Mouse (Mus musculus) frontal cortex, postnatal 10 days (tissue): Measurements from ENCODE around the gene Smok2b.
A peak's percentile ranks its signal among the peaks of the same experiment; 100 is the strongest.
"Not testable (repeated sequence)": the region's sequence is repeated elsewhere in the genome, so short reads cannot be mapped to it uniquely, and the experiment has no call there.

Experiments used
- DNase-seq, 2 experiments: peaks; one replicate each; pipeline ENCODE4 v3.0.0; 2022; ENCODE audit warnings: low spot score in 2 of 2, mixed read lengths in 1 of 2

Gene Smok2b

GRCm38 (mm10) chr17:13229957-13230356 is at the start of gene Smok2b:
TSS of gene Smok2b (plus strand) at chr17:13230257.
- DNase-seq: not testable (repeated sequence)

GRCm38 (mm10) chr17:13180491-13180890 is 49.6 kb upstream of the Smok2b start:
- DNase-seq: not testable (repeated sequence)

DNA sequence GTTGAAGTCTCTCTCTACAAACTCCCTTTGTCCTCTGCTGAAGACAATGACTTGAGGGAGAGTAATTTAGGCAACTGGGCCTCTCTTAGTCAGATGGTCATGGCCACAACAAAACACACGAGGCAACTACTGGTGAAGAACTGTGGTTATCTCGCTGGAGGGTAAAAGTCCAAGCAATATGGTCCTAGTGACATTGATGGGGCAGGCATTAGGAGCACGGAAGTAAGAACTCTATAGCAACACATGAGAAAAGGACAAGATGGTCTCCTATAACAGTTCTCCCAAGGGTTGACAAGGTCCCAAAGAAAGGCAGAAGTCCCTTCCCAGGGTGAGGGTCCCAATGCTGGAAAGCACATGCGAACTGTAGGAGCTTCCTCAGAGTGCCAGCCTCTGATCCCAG is 47.3 kb upstream of the Smok2b start:
- not testable (repeated sequence) for DNase-seq

DNA sequence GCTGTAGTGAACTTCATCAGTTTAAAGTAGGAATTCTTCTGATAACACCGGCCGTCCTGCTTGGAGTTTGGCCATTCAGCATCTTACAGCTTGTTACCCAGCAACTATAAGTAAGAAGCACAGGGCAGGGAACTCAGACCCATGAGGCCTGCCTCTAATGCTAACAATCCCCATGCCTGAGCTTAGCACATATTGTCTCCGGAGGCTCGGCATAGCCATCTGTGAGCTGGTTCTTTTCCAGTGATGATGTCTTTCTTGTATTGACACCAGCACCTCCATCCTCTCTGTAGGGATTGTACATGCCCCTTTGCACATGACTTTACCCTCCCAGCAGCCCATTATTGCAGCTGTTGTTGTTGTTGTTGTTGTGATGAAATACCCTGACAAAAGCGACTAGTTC is 45.5 kb upstream of the Smok2b start:
- not testable (repeated sequence) for DNase-seq

- not testable (repeated sequence) for DNase-seq
These were observed 43.5 kb upstream of the Smok2b start for GRCm38 (mm10) chr17:13186541-13186940.

DNA sequence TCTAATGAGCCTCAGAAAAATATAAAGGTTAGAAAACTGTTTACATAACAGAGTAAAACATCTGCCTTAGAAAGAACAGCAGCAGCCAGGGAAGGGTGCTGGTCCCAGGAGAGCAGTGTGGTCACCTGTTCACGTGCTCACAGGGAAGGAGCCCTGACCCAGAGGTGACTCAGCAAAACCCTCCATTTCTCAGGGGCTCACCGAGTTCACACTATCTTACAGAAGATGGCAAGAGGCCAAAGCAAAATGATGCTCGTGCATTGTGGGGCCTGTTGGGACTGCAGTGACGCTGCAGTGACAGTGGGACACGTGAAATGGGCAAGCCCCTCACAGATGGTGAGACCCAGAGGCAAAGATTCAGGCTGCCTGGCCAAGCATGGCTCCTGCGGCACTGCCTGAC is 42.4 kb upstream of the Smok2b start:
- not testable (repeated sequence) for DNase-seq

GRCm38 (mm10) chr17:13188846-13189245 is 41.2 kb upstream of the Smok2b start:
- DNase-seq: not testable (repeated sequence)

GRCm38 (mm10) chr17:13190836-13191583 is 39.0 kb upstream of the Smok2b start:
- not testable (repeated sequence) for DNase-seq

- not testable (repeated sequence) for DNase-seq
These were observed 33.6 kb upstream of the Smok2b start for GRCm38 (mm10) chr17:13196486-13196885.

DNA sequence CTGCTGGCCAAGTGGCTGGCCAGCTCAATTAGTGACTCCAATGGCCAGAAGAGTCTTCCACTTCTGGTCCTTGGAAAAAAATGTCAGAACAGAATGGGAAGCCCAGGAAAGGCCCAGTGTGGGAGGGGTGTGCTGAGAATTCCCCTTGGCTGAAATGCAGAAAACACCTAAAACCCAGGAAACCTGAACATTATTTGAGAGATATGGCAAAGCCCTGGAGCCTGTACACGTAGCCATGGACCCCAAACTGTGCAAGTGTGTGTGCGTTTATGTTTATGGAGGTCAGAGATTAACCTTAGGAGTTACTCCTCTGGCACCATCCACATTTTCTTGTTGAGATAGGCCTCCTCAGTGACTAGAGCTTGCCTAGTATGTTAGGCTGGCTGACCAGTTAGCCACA is 31.2 kb upstream of the Smok2b start:
- not testable (repeated sequence) for DNase-seq

DNA sequence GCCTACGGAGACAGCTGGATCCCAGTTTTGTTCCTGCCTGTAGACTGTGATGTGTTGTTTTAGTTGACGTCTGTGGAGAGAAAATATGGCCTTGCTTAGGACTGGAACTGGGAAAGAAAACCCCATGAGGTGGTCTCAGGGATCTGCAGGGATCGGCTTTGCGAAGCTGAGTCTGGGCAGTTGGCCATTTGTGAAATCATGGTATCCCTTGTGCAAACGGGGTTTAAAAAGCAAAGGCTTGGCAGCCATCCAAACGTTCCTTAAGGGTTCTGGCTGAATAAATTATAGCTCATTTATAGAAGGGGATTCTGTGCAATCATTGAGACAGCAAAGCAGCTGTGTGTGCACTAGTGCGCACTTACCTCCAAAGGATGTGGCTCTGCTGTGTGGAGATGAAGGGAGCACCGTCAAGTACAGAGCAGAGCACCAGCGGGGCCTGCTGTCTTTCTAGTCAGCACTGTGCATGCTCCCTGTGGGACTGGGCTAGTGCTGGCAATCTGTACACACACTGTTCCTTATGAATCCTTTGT is 30.1 kb upstream of the Smok2b start:
- DNase-seq: peak in 1 of 2 experiments; percentile 40

DNA sequence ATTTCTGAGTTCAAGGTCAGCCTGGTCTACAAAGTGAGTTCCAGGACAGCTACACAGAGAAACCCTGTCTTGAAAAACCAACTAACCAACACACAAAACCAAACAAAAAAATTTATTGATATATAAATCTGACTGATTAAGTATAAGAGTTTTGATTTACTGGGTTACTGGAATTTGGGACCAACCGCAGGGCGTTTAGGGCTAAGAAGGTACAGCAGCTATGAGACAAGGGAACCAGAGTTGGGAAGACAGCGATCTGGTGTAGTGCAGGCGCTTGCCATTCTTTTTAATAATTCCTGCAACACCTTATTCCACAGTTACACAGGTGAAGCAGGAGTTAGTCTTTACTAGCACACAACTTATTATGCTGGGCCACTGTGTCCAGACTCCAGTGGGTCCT is 28.5 kb upstream of the Smok2b start:
- not testable (repeated sequence) for DNase-seq

GRCm38 (mm10) chr17:13202453-13203107 is 27.5 kb upstream of the Smok2b start:
- DNase-seq: not testable (repeated sequence)

DNA sequence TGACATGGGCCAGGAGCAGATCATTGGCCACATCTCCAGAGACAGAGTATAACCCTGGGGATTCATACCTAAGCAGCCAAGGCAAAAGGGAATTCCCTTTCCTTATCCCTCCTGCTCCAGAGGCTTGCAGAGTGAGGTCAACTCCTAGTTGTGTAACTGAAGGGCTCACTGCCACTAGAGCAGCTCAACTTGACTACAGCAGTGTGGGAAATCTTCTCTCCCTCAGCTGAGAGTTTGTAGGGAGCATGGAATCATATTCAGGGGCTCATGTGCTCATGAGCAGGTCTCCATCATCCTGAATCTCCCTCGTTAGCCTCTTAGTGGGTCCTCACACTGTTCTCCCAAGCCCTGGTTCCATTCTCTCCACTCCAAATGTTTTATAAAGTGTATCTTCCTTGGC is 24.8 kb upstream of the Smok2b start:
- DNase-seq: not testable (repeated sequence)

- no peak for DNase-seq
These were observed 23.6 kb upstream of the Smok2b start for GRCm38 (mm10) chr17:13206491-13206890.

DNA sequence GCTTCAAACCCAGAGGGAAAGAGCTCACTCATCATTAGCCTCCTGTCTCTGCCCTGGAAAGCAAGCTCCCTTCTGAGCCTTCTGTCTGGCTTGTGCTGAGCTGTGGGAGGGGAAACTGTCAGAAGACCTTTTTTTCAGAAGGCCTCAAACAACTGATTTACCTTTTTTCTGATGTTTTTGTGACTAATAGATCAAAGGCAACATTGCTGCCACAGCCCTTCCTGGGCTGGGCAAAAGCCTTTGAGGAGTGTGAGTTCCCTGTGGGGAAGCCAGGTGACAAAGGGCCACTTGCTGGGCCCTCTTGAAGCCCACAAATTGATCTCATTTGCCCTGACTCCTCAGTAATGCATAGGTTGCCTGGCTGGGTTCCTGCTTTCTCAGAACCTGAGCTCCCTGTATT is 21.6 kb upstream of the Smok2b start:
- DNase-seq: not testable (repeated sequence)

DNA sequence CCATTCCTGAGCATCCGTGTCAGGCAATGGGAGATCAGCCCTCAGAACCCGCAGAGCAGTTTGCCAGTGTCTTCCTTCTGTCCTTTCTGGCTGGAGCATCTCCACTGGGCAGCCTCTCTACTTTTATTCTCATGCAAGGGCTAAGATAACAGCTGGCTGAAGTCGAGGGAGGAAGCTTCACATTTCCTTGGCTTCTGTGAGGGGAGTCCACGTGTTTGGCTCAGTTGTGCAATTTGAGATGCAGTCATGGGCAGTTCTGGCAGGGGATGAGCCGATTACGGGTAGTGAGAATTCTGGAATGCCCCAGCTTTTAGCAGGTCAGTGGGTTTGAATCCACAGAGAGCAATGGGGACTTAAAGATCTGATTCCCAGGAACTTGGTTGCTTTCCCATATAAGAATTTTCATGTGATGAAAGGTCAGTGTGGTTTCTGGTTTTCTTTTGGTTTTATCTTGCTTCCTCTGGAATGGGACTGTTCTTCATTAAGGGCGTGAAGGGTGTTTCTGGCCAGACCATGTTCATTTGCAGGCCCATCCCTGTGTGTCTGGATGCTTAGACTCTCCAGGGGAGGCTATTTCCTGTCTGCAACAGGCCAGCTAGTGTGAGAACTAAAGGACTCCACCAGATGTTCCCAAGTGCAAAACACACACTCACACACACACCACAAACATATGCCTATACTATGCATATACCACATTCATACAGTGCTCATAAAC is 17.8 kb upstream of the Smok2b start:
- no peak for DNase-seq

DNA sequence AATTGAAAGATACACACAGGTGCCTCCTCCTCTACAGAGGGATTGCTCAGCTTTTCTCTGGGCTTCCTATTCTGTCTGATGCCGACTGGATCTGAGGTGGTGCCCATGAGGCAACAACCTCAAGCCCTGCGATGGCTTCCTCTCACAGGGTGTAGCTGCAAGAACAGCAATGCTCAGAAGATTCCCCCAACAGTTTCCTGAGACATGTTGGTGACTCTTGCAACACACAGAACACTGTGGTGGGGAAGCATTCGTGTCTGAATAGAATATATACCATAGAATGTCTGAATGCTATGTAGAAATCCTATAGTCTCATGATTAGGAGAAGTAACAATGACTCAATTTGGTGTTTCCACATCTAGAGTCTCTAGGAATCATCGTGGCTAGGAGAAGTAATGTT is 15.9 kb upstream of the Smok2b start:
- no peak for DNase-seq

GRCm38 (mm10) chr17:13215595-13215994 is 14.5 kb upstream of the Smok2b start:
- no peak for DNase-seq

DNA sequence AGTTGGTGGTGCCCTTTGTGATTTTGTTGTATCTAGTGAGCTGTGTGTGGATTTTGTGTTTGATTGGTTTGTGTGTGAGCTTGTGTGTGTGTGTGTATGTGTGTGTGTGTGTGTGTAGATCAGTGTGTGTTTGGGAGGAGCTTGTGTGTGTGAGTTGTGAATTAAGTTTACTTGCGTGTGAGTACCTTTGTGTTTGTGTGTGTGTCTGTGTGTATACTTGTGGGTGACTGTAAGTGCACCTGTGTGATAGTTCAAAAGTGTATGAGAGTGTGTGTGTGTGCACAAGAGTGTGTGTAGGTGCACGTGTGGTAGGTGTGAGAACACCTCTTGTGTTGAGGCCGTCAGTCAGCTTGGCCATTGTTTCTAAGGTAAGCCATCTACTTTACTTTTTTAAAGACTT is 9.2 kb upstream of the Smok2b start, which contains the start of gene Smok2a:
Gene Smok2a (plus strand): TSS at position 301 of the 400 bp plus-strand sequence.
- DNase-seq: no peak

- not testable (repeated sequence) for DNase-seq
These were observed 8.1 kb upstream of the Smok2b start for GRCm38 (mm10) chr17:13221921-13222320.

- not testable (repeated sequence) for DNase-seq
These were observed 9.4 kb downstream of the Smok2b start for GRCm38 (mm10) chr17:13239461-13239860.
